Mouse (Mus musculus) left cerebral cortex, adult 8-10 months (tissue): ENCODE measurements around the gene Ppp1ca. TPM values are rescaled to one million over a fixed set of nuclear protein-coding genes. Genes with fewer than 3 reads are reported as not detected.

ENCODE experiments used
- DNase-seq, 2 experiments: peaks; one replicate each; pipeline ENCODE4 v3.0.0; 2022; ENCODE audit warnings: low spot score in 2 of 2
- total RNA-seq, 4 experiments: library from RNA; stranded (reverse); gene quantifications; 2 replicates each; pipeline ENCODE4 v1.2.4; 2022

Gene Ppp1ca
- total RNA-seq, 4 experiments from 2014 or later = 310 to 356 (median 326) TPM

GRCm38 (mm10) chr19:4154437-4155222 lies 37.2 kb upstream of the Ppp1ca start:
- DNase-seq = no peak

- no peak for DNase-seq
Measured at GRCm38 (mm10) chr19:4155223-4156072, 36.4 kb upstream of the Ppp1ca start.

GRCm38 (mm10) chr19:4156073-4156579 lies 35.7 kb upstream of the Ppp1ca start:
- no peak for DNase-seq

- DNase-seq = no peak
Measured at GRCm38 (mm10) chr19:4156771-4157170, 35.1 kb upstream of the Ppp1ca start.

GRCm38 (mm10) chr19:4159049-4159448 lies 32.8 kb upstream of the Ppp1ca start:
- no peak for DNase-seq

- DNase-seq = peak; percentile 96 to 97
Measured at GRCm38 (mm10) chr19:4162646-4163542, 29.0 kb upstream of the Ppp1ca start, which contains the start of gene Rps6kb2. Rps6kb2 (minus strand) TSS chr19:4163354.

GRCm38 (mm10) chr19:4163543-4163887 lies 28.4 kb upstream of the Ppp1ca start:
- DNase-seq = no peak

- no peak for DNase-seq
Measured at GRCm38 (mm10) chr19:4164100-4164499, 27.8 kb upstream of the Ppp1ca start.

GRCm38 (mm10) chr19:4164721-4165120 lies 27.1 kb upstream of the Ppp1ca start:
- DNase-seq = no peak

- DNase-seq = no peak
Measured at GRCm38 (mm10) chr19:4166678-4167476, 25.0 kb upstream of the Ppp1ca start.

- DNase-seq = peak; percentile 97 to 99
Measured at GRCm38 (mm10) chr19:4169378-4169784, 22.5 kb upstream of the Ppp1ca start.

GRCm38 (mm10) chr19:4169810-4170209 lies 22.1 kb upstream of the Ppp1ca start:
- no peak for DNase-seq

- no peak for DNase-seq
Measured at GRCm38 (mm10) chr19:4170723-4171392, 21.0 kb upstream of the Ppp1ca start.

- DNase-seq = no peak
Measured at GRCm38 (mm10) chr19:4171393-4172290, 20.2 kb upstream of the Ppp1ca start.

- no peak for DNase-seq
Measured at GRCm38 (mm10) chr19:4172925-4173324, 18.9 kb upstream of the Ppp1ca start.

GRCm38 (mm10) chr19:4175368-4175947 lies 16.4 kb upstream of the Ppp1ca start, which contains the start of gene Carns1:
Carns1 (minus strand) TSS chr19:4175479.
- no peak for DNase-seq

GRCm38 (mm10) chr19:4180411-4180810 lies 11.5 kb upstream of the Ppp1ca start:
- no peak for DNase-seq

- peak in 1 of 2 experiments; percentile 75 for DNase-seq
Measured at GRCm38 (mm10) chr19:4181892-4182291, 10.0 kb upstream of the Ppp1ca start.
